Mouse (Mus musculus) olfactory bulb, adult 2 months (tissue): Measurements from ENCODE around the gene Treml4. TPM values are rescaled to one million over a fixed set of nuclear protein-coding genes. Genes with fewer than 3 reads are reported as not detected.

Experiments used
- H3K27ac ChIP-seq: fragments of 200-500 bp; 2 replicates; pipeline ENCODE4 v1.5.1; 2012; ENCODE audit warnings: low read depth, low read length; ENCODE audit not compliant: insufficient read depth
- H3K4me1 ChIP-seq: fragments of 200-500 bp; 2 replicates; pipeline ENCODE4 v1.6.1; 2012; ENCODE audit warnings: low read length; ENCODE audit not compliant: control insufficient read depth, insufficient read depth
- H3K4me3 ChIP-seq: fragments of 200-500 bp; 2 replicates; pipeline ENCODE4 v1.5.1; 2012; ENCODE audit warnings: mild to moderate bottlenecking, low read depth, low read length, moderate library complexity; ENCODE audit not compliant: insufficient read depth
- CTCF ChIP-seq: fragments of 200-500 bp; IDR thresholded peaks from 2 replicates; pipeline ENCODE4 v1.5.1; 2012; ENCODE audit warnings: low read depth, mild to moderate bottlenecking, low read length, moderate library complexity; ENCODE audit not compliant: insufficient read depth
- POLR2A ChIP-seq: fragments of 200-500 bp; IDR thresholded peaks from 2 replicates; pipeline ENCODE4 v1.6.1; 2012; ENCODE audit warnings: mild to moderate bottlenecking, low read depth, low read length, moderate library complexity; ENCODE audit not compliant: insufficient read depth
- WGBS: fragments of 180-500 bp; shearing (Covaris S2); methylation state at CpG from one replicate; pipeline ENCODE4 v1.1.7; 2018; 5-methylcytosine and 5-hydroxymethylcytosine counted together
- polyA plus RNA-seq: library from polyadenylated mRNA; stranded (reverse); fragments of >200 nt; gene quantifications from 2 replicates; pipeline ENCODE4 v1.2.4, GENCODE M21; 2012; ENCODE audit warnings: low replicate concordance; ENCODE audit not compliant: missing spikeins, insufficient read depth, insufficient read length

Gene Treml4
- polyA plus RNA-seq, 1 experiment, result not detected

GRCm38 (mm10) chr17:48318686-48319085 lies 54.6 kb downstream of the Treml4 start:
- 88% methylated on average over 1 of the region's 1 CpGs for WGBS
- H3K4me3 ChIP-seq, result no peak overlapping the region
- TF ChIP-seq POLR2A, result no peak
- no peak for TF ChIP-seq CTCF
- no peak overlapping the region for H3K27ac ChIP-seq
- H3K4me1 ChIP-seq, result no peaks in the 10 kb centered on the region

GRCm38 (mm10) chr17:48321279-48321678 lies 57.2 kb downstream of the Treml4 start:
- Histone ChIP-seq H3K27ac (no peak overlapping the region), H3K4me1 (no peaks in the 10 kb centered on the region), H3K4me3 (no peak overlapping the region)
- WGBS, result 94% methylated on average over 2 of the region's 2 CpGs
- no peak for TF ChIP-seq POLR2A
- TF ChIP-seq CTCF, result no peak

- H3K4me1 ChIP-seq, result no peaks in the 10 kb centered on the region
- whole genome bisulfite sequencing, result 77% methylated on average over 3 of the region's 3 CpGs
- H3K27ac ChIP-seq, result no peak overlapping the region
- TF ChIP-seq POLR2A (no peak), CTCF (no peak)
- no peak overlapping the region for H3K4me3 ChIP-seq
These were observed 59.1 kb downstream of the Treml4 start for GRCm38 (mm10) chr17:48323236-48323635.

- 87% methylated on average over 5 of the region's 5 CpGs for WGBS
- no peak overlapping the region for H3K4me3 ChIP-seq
These were observed 60.2 kb downstream of the Treml4 start for GRCm38 (mm10) chr17:48324258-48324657.

More at GRCm38 (mm10) chr17:48324258-48324657, 60.2 kb downstream of the Treml4 start:
- TF ChIP-seq POLR2A (no peak), CTCF (no peak)
- no peaks in the 10 kb centered on the region for H3K4me1 ChIP-seq
- no peak overlapping the region for H3K27ac ChIP-seq

Other genes starting within 250 kb of the Treml4 start
- not detected in 2 replicates for gene 1700122O11Rik, start 226.0 kb upstream of the Treml4 start, polyA plus RNA-seq
- gene 1700067P10Rik, start 175.0 kb upstream of the Treml4 start, polyA plus RNA-seq, result not detected in 2 replicates
- gene 9830107B12Rik, start 118.0 kb upstream of the Treml4 start, polyA plus RNA-seq, result not detected in 2 replicates
- not detected in 2 replicates for gene A530064D06Rik, start 97.0 kb upstream of the Treml4 start, polyA plus RNA-seq
- gene Trem1, start 31.5 kb upstream of the Treml4 start, polyA plus RNA-seq, result not detected in 2 replicates
- gene Trem3, start 16.5 kb upstream of the Treml4 start, polyA plus RNA-seq, result not detected in 2 replicates
- not detected in 2 replicates for gene Treml2, start 35.2 kb downstream of the Treml4 start, polyA plus RNA-seq
- gene B430306N03Rik, start 51.8 kb downstream of the Treml4 start, polyA plus RNA-seq, result not detected in 2 replicates
- gene Trem2, start 82.1 kb downstream of the Treml4 start, polyA plus RNA-seq, result not detected in 2 replicates
- gene Treml1, start 95.6 kb downstream of the Treml4 start, polyA plus RNA-seq, result not detected in 2 replicates
- not detected in 2 replicates for gene Nfya, start 145.6 kb downstream of the Treml4 start, polyA plus RNA-seq
- gene Oard1, start 145.7 kb downstream of the Treml4 start, polyA plus RNA-seq, result not detected in 2 replicates
- not detected in 2 replicates for gene Apobec2, start 168.6 kb downstream of the Treml4 start, polyA plus RNA-seq
- not detected in 2 replicates for gene Tspo2, start 187.2 kb downstream of the Treml4 start, polyA plus RNA-seq
- gene Unc5cl, start 190.6 kb downstream of the Treml4 start, polyA plus RNA-seq, result not detected in 2 replicates